Mouse (Mus musculus): Measurements from ENCODE around the gene Rnase4. TPM values are rescaled to one million over a fixed set of nuclear protein-coding genes. Genes with fewer than 3 reads are reported as not detected.

Rnase4 gene
- polyA plus RNA-seq, 1 experiment from 2014 or later: 9.1 TPM

DNA sequence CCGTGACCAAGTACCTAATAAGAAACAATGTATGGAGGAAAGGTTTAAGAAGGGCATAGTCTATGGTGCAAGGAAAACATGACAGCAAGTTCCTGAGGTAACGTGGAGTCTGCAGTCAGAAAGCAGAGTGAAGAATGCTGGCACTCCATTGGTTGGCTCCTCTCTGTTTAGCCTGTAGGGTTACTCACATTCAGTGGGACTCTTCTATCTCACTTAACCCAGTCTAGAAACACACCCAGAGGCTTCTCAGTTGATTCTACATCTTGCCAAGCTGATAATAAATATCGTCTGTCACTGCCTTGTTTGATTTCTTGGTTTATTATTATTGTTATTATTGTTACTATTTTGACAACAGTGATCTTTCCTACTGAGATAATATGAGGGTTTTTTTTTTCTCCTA lies 51.7 kb downstream of the Rnase4 start:
- H3K27me3 ChIP-seq: no peaks in the 10 kb centered on the region
- WGBS: 81% methylated on average over 3 of the region's 3 CpGs
- no peak overlapping the region for H3K9ac ChIP-seq
- no peak overlapping the region for H3K4me3 ChIP-seq (replicated peaks)
- no peak overlapping the region for H3K27ac ChIP-seq
- H3K36me3 ChIP-seq (replicated peaks): no peaks in the 10 kb centered on the region
- H3K9me3 ChIP-seq: no peaks in the 10 kb centered on the region
- no peak for ATAC-seq (ENCODE audit: low FRiP score)
- H3K4me1 ChIP-seq: peaks cover 3% of the 10 kb centered on the region; the same call in 1 of the 2 replicates
- H3K4me2 ChIP-seq: no peak overlapping the region

- Histone ChIP-seq H3K36me3 (replicated peaks) (no peaks in the 10 kb centered on the region), H3K9me3 (no peaks in the 10 kb centered on the region), H3K27ac (no peak overlapping the region), H3K4me3 (replicated peaks) (no peak overlapping the region), H3K27me3 (no peaks in the 10 kb centered on the region), H3K4me1 (peaks cover 3% of the 10 kb centered on the region; the same call in 1 of the 2 replicates), H3K9ac (no peak overlapping the region), H3K4me2 (no peak overlapping the region)
- ATAC-seq (ENCODE audit: low FRiP score): no peak
- 89% methylated on average over 4 of the region's 4 CpGs for WGBS
Observed at GRCm38 (mm10) chr14:51143287-51143686, 52.4 kb downstream of the Rnase4 start.

DNA sequence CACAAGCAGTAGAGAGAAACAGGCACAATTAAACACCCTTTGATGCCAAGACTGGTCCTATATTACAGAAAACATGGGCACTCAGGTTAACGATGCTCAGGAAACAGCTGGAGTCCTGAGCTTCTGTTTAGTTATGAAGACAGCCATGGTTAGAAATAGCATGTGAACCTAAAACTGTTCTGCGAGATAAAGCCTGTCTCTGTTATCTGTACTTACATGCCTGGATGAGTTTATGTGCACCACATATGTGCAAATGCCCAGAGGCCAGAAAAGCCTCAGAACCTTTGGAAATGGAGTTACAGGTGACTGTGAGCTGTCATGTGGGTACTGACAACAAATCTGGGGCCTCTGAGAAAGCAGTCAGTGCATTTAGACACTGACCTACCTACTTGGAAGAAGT lies 53.1 kb downstream of the Rnase4 start:
- H3K4me2 ChIP-seq: no peak overlapping the region
- ATAC-seq (ENCODE audit: low FRiP score): no peak
- 89% methylated on average over 2 of the region's 2 CpGs for WGBS

GRCm38 (mm10) chr14:51144451-51144850 lies 53.6 kb downstream of the Rnase4 start:
- 95% methylated on average over 4 of the region's 4 CpGs for whole genome bisulfite sequencing
- peaks cover 3% of the 10 kb centered on the region; the same call in 1 of the 2 replicates for H3K4me1 ChIP-seq
- no peak overlapping the region for H3K9ac ChIP-seq
- H3K27ac ChIP-seq: no peak overlapping the region
- H3K4me2 ChIP-seq: no peak overlapping the region
- no peak for ATAC-seq (ENCODE audit: low FRiP score)
- no peaks in the 10 kb centered on the region for H3K27me3 ChIP-seq
- H3K36me3 ChIP-seq (replicated peaks): no peaks in the 10 kb centered on the region
- H3K9me3 ChIP-seq: no peaks in the 10 kb centered on the region
- H3K4me3 ChIP-seq (replicated peaks): no peak overlapping the region

More for the DNA sequence above, 53.1 kb downstream of the Rnase4 start:
- H3K4me3 ChIP-seq (replicated peaks): no peak overlapping the region
- H3K27me3 ChIP-seq: no peaks in the 10 kb centered on the region
- peaks cover 3% of the 10 kb centered on the region; the same call in 1 of the 2 replicates for H3K4me1 ChIP-seq
- no peaks in the 10 kb centered on the region for H3K36me3 ChIP-seq (replicated peaks)
- no peaks in the 10 kb centered on the region for H3K9me3 ChIP-seq
- no peak overlapping the region for H3K27ac ChIP-seq
- H3K9ac ChIP-seq: no peak overlapping the region

GRCm38 (mm10) chr14:51145521-51145920 lies 54.6 kb downstream of the Rnase4 start:
- Histone ChIP-seq H3K27me3 (no peaks in the 10 kb centered on the region), H3K4me1 (peaks cover 3% of the 10 kb centered on the region; the same call in 1 of the 2 replicates), H3K9me3 (no peaks in the 10 kb centered on the region), H3K9ac (no peak overlapping the region), H3K4me2 (no peak overlapping the region), H3K4me3 (replicated peaks) (no peak overlapping the region), H3K36me3 (replicated peaks) (no peaks in the 10 kb centered on the region), H3K27ac (no peak overlapping the region)
- 94% methylated on average over 6 of the region's 6 CpGs for WGBS
- ATAC-seq (ENCODE audit: low FRiP score): no peak

DNA sequence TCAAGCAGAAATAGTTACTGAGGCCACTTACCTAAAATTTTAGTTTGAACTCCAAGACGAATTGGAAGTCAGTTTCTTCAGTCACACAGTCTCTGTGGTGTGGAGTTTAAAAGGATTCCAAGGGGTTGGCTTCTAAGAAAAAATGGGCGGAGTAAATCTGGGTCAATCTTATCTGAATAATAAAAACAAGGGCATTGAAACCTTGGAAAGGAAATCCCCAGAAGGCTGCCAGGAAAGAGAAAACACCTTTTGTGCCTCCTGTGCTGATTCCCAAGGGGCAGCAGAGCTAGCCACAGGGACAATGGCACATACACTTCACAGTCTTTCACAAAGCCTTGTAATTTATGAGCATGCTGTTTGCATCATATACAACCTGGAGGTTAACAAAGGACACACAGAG lies 55.8 kb downstream of the Rnase4 start, which contains the start of gene Rnase1:
Rnase1 (minus strand) TSS at position 101 of the 400 bp plus-strand sequence.
- no peak within 1 kb of the TSS for H3K27ac ChIP-seq
- no peaks in the 10 kb centered on the region for H3K9me3 ChIP-seq
- 35% methylated on average over 2 of the region's 2 CpGs for WGBS
- H3K4me1 ChIP-seq: peaks cover 3% of the 10 kb centered on the region; the same call in 1 of the 2 replicates
- ATAC-seq (ENCODE audit: low FRiP score): no peak
- no peak within 1 kb of the TSS for H3K4me2 ChIP-seq
- H3K27me3 ChIP-seq: no peaks in the 10 kb centered on the region
- no peak within 1 kb of the TSS for H3K9ac ChIP-seq
- no peak within 1 kb of the TSS for H3K4me3 ChIP-seq (replicated peaks)
- no peaks in the 10 kb centered on the region for H3K36me3 ChIP-seq (replicated peaks)

DNA sequence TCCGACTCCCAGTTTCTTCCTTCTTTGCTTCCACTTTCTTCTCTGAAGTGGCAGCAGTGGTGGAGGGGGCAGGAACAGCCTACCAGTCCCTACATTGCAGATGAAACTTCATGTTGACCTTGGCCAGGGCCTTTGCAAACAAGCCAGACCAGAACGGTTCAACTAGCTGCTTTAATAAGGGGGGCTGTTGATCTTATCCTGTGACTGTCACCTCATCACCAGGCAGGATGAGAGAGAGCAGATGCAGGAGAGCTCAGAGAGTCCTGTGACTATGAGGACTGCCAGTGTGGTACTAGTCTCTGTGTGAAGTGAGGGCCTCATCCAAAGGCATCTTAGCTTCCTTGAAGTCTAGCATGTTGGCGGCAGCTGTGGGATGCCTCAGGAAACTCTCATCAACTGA lies 57.1 kb downstream of the Rnase4 start:
- Histone ChIP-seq H3K27ac (no peak overlapping the region), H3K27me3 (no peaks in the 10 kb centered on the region), H3K4me1 (peaks cover 3% of the 10 kb centered on the region; the same call in 1 of the 2 replicates), H3K36me3 (replicated peaks) (no peaks in the 10 kb centered on the region), H3K9ac (no peak overlapping the region), H3K9me3 (no peaks in the 10 kb centered on the region), H3K4me2 (no peak overlapping the region), H3K4me3 (replicated peaks) (no peak overlapping the region)
- WGBS: 80% methylated on average over 3 of the region's 3 CpGs
- no peak for ATAC-seq (ENCODE audit: low FRiP score)

GRCm38 (mm10) chr14:51149164-51149563 lies 58.3 kb downstream of the Rnase4 start:
- Histone ChIP-seq H3K27ac (no peak overlapping the region), H3K36me3 (replicated peaks) (no peaks in the 10 kb centered on the region), H3K4me1 (peaks cover 3% of the 10 kb centered on the region; the same call in 1 of the 2 replicates), H3K4me3 (replicated peaks) (no peak overlapping the region), H3K9me3 (no peaks in the 10 kb centered on the region), H3K9ac (no peak overlapping the region), H3K27me3 (no peaks in the 10 kb centered on the region), H3K4me2 (no peak overlapping the region)
- 78% methylated on average over 5 of the region's 5 CpGs for WGBS
- no peak for ATAC-seq (ENCODE audit: low FRiP score)

GRCm38 (mm10) chr14:51150206-51150831 lies 59.4 kb downstream of the Rnase4 start:
- H3K36me3 ChIP-seq (replicated peaks): no peaks in the 10 kb centered on the region
- no peak overlapping the region for H3K9ac ChIP-seq
- H3K4me1 ChIP-seq: peaks cover 3% of the 10 kb centered on the region; the same call in 1 of the 2 replicates
- no peak for ATAC-seq (ENCODE audit: low FRiP score)
- H3K9me3 ChIP-seq: no peaks in the 10 kb centered on the region
- H3K27me3 ChIP-seq: no peaks in the 10 kb centered on the region
- H3K4me3 ChIP-seq (replicated peaks): no peak overlapping the region
- H3K4me2 ChIP-seq: no peak overlapping the region
- 81% methylated on average over 3 of the region's 3 CpGs for WGBS
- no peak overlapping the region for H3K27ac ChIP-seq

DNA sequence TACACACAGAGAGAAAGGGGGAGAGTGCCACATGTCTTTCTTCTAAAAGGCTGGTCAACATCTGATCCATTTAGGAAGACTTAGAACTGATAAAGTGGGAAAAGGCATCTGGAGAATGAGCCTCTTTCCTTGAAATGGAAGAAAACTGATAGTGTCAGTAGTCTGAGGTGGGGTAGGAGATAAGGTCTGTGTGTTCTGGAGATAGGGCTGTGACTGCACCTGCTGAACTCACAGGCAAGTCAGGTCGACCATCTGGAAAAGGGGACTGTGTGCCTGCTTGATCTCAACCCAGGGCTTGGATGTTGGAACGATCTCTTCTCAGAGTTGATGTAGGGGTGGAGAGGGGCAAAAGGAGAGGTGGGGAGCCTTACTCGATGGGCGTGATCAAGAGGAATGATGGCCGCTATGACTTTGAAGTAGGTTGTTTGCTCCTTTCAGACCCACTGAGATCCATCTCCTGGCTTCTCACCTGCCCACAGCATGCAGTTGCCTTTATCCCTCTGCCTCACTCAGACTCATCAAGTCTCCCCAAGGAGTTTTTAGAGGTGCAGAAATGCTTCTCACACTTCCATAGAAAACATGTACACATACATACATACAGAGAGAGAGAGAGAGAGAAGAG lies 61.5 kb downstream of the Rnase4 start:
- no peak overlapping the region for H3K4me2 ChIP-seq
- H3K4me3 ChIP-seq (replicated peaks): no peak overlapping the region
- H3K27me3 ChIP-seq: no peaks in the 10 kb centered on the region
- H3K4me1 ChIP-seq: no peaks in the 10 kb centered on the region
- no peaks in the 10 kb centered on the region for H3K36me3 ChIP-seq (replicated peaks)
- H3K9me3 ChIP-seq: no peaks in the 10 kb centered on the region
- no peak for ATAC-seq (ENCODE audit: low FRiP score)
- H3K27ac ChIP-seq: no peak overlapping the region
- WGBS: 88% methylated on average over 5 of the region's 5 CpGs
- H3K9ac ChIP-seq: no peak overlapping the region
